Mouse (Mus musculus): ENCODE results near the gene Retreg1. TPM values are rescaled to one million over a fixed set of nuclear protein-coding genes. Genes with fewer than 3 reads are reported as not detected.

Retreg1 gene
- 16.7 and 17.8 TPM in 2 replicates for polyA plus RNA-seq (2014; fragmentation: Nextera tagmentation; extraction: Ambion mirVana)

- peaks cover 7% of the 10 kb centered on the region for H3K4me1 ChIP-seq (ENCODE audit: control insufficient read depth, insufficient read depth, low read length)
- H3K4me3 ChIP-seq (ENCODE audit: low read depth, low read length), result peak within 1 kb of the TSS; percentile 80
- no peaks in the 10 kb centered on the region for H3K36me3 ChIP-seq (ENCODE audit: control insufficient read depth, insufficient read depth, low read length)
- ATAC-seq (ENCODE audit: low read depth), result peak; percentile 91
- H3K9me3 ChIP-seq (ENCODE audit: control insufficient read depth, low read length), result no peaks in the 10 kb centered on the region
- no peaks in the 10 kb centered on the region for H3K27me3 ChIP-seq (ENCODE audit: control insufficient read depth, insufficient read depth, low read length)
- under 1% methylated on average over 53 of the region's 72 CpGs for WGBS
- H3K9ac ChIP-seq (replicated peaks; ENCODE audit: low read depth, low read length), result peak within 1 kb of the TSS; percentile 89
- H3K4me2 ChIP-seq (ENCODE audit: low read depth, low read length), result peak within 1 kb of the TSS; percentile 93
- H3K27ac ChIP-seq (ENCODE audit: low read depth, low read length), result peak within 1 kb of the TSS; percentile 55; the same call in 1 of the 2 replicates
Observed at GRCm38 (mm10) chr15:25843086-25843991, at the start of gene Retreg1. TSS of gene Retreg1 (plus strand) at chr15:25843180.

GRCm38 (mm10) chr15:25794123-25794522, 48.9 kb upstream of the Retreg1 start:
- Histone ChIP-seq H3K9ac (replicated peaks; ENCODE audit: low read depth, low read length) (no peak overlapping the region), H3K36me3 (ENCODE audit: control insufficient read depth, insufficient read depth, low read length) (no peaks in the 10 kb centered on the region), H3K27ac (ENCODE audit: low read depth, low read length) (no peak overlapping the region), H3K4me2 (ENCODE audit: low read depth, low read length) (no peak overlapping the region), H3K4me3 (ENCODE audit: low read depth, low read length) (no peak overlapping the region), H3K4me1 (ENCODE audit: control insufficient read depth, insufficient read depth, low read length) (peaks cover 5% of the 10 kb centered on the region; the same call in 1 of the 2 replicates), H3K9me3 (ENCODE audit: control insufficient read depth, low read length) (no peaks in the 10 kb centered on the region), H3K27me3 (ENCODE audit: control insufficient read depth, insufficient read depth, low read length) (no peaks in the 10 kb centered on the region)
- WGBS, result 36% methylated on average over 8 of the region's 8 CpGs
- ATAC-seq (ENCODE audit: low read depth), result no peak

GRCm38 (mm10) chr15:25795496-25795895, 47.5 kb upstream of the Retreg1 start:
- Histone ChIP-seq H3K27me3 (ENCODE audit: control insufficient read depth, insufficient read depth, low read length) (no peaks in the 10 kb centered on the region), H3K9ac (replicated peaks; ENCODE audit: low read depth, low read length) (no peak overlapping the region), H3K4me3 (ENCODE audit: low read depth, low read length) (no peak overlapping the region), H3K4me1 (ENCODE audit: control insufficient read depth, insufficient read depth, low read length) (peaks cover 5% of the 10 kb centered on the region; the same call in 1 of the 2 replicates), H3K9me3 (ENCODE audit: control insufficient read depth, low read length) (no peaks in the 10 kb centered on the region), H3K4me2 (ENCODE audit: low read depth, low read length) (no peak overlapping the region), H3K27ac (ENCODE audit: low read depth, low read length) (no peak overlapping the region), H3K36me3 (ENCODE audit: control insufficient read depth, insufficient read depth, low read length) (no peaks in the 10 kb centered on the region)
- WGBS, result 96% methylated on average over 9 of the region's 9 CpGs
- no peak for ATAC-seq (ENCODE audit: low read depth)

GRCm38 (mm10) chr15:25796353-25796752, 46.6 kb upstream of the Retreg1 start:
- no peaks in the 10 kb centered on the region for H3K9me3 ChIP-seq (ENCODE audit: control insufficient read depth, low read length)
- H3K27me3 ChIP-seq (ENCODE audit: control insufficient read depth, insufficient read depth, low read length), result no peaks in the 10 kb centered on the region
- H3K4me3 ChIP-seq (ENCODE audit: low read depth, low read length), result no peak overlapping the region
- H3K36me3 ChIP-seq (ENCODE audit: control insufficient read depth, insufficient read depth, low read length), result no peaks in the 10 kb centered on the region
- no peak overlapping the region for H3K27ac ChIP-seq (ENCODE audit: low read depth, low read length)
- H3K4me1 ChIP-seq (ENCODE audit: control insufficient read depth, insufficient read depth, low read length), result peaks cover 5% of the 10 kb centered on the region; the same call in 1 of the 2 replicates
- no peak overlapping the region for H3K4me2 ChIP-seq (ENCODE audit: low read depth, low read length)
- 54% methylated on average over 3 of the region's 3 CpGs for WGBS
- ATAC-seq (ENCODE audit: low read depth), result no peak
- no peak overlapping the region for H3K9ac ChIP-seq (replicated peaks; ENCODE audit: low read depth, low read length)

GRCm38 (mm10) chr15:25797179-25797578, 45.8 kb upstream of the Retreg1 start:
- Histone ChIP-seq H3K36me3 (ENCODE audit: control insufficient read depth, insufficient read depth, low read length) (no peaks in the 10 kb centered on the region), H3K27ac (ENCODE audit: low read depth, low read length) (no peak overlapping the region), H3K4me3 (ENCODE audit: low read depth, low read length) (no peak overlapping the region), H3K4me1 (ENCODE audit: control insufficient read depth, insufficient read depth, low read length) (peaks cover 5% of the 10 kb centered on the region; the same call in 1 of the 2 replicates), H3K9me3 (ENCODE audit: control insufficient read depth, low read length) (no peaks in the 10 kb centered on the region), H3K4me2 (ENCODE audit: low read depth, low read length) (no peak overlapping the region), H3K27me3 (ENCODE audit: control insufficient read depth, insufficient read depth, low read length) (no peaks in the 10 kb centered on the region), H3K9ac (replicated peaks; ENCODE audit: low read depth, low read length) (no peak overlapping the region)
- WGBS, result 94% methylated on average over 8 of the region's 8 CpGs
- no peak for ATAC-seq (ENCODE audit: low read depth)

- H3K4me2 ChIP-seq (ENCODE audit: low read depth, low read length), result no peak overlapping the region
- H3K4me3 ChIP-seq (ENCODE audit: low read depth, low read length), result no peak overlapping the region
- H3K36me3 ChIP-seq (ENCODE audit: control insufficient read depth, insufficient read depth, low read length), result no peaks in the 10 kb centered on the region
- no peaks in the 10 kb centered on the region for H3K27me3 ChIP-seq (ENCODE audit: control insufficient read depth, insufficient read depth, low read length)
- H3K4me1 ChIP-seq (ENCODE audit: control insufficient read depth, insufficient read depth, low read length), result peaks cover 5% of the 10 kb centered on the region; the same call in 1 of the 2 replicates
- whole genome bisulfite sequencing, result 90% methylated on average over 1 of the region's 1 CpGs
- ATAC-seq (ENCODE audit: low read depth), result no peak
- no peaks in the 10 kb centered on the region for H3K9me3 ChIP-seq (ENCODE audit: control insufficient read depth, low read length)
- H3K9ac ChIP-seq (replicated peaks; ENCODE audit: low read depth, low read length), result no peak overlapping the region
- no peak overlapping the region for H3K27ac ChIP-seq (ENCODE audit: low read depth, low read length)
Observed at GRCm38 (mm10) chr15:25797888-25798287, 45.1 kb upstream of the Retreg1 start.

GRCm38 (mm10) chr15:25801726-25802125, 41.3 kb upstream of the Retreg1 start:
- Histone ChIP-seq H3K4me1 (ENCODE audit: control insufficient read depth, insufficient read depth, low read length) (no peaks in the 10 kb centered on the region), H3K36me3 (ENCODE audit: control insufficient read depth, insufficient read depth, low read length) (peaks cover 3% of the 10 kb centered on the region; the same call in 1 of the 2 replicates), H3K27me3 (ENCODE audit: control insufficient read depth, insufficient read depth, low read length) (no peaks in the 10 kb centered on the region), H3K9me3 (ENCODE audit: control insufficient read depth, low read length) (no peaks in the 10 kb centered on the region), H3K27ac (ENCODE audit: low read depth, low read length) (no peak overlapping the region), H3K4me3 (ENCODE audit: low read depth, low read length) (no peak overlapping the region), H3K4me2 (ENCODE audit: low read depth, low read length) (no peak overlapping the region), H3K9ac (replicated peaks; ENCODE audit: low read depth, low read length) (no peak overlapping the region)
- no peak for ATAC-seq (ENCODE audit: low read depth)
- WGBS, result 78% methylated on average over 5 of the region's 5 CpGs

GRCm38 (mm10) chr15:25802194-25802593, 40.8 kb upstream of the Retreg1 start:
- H3K36me3 ChIP-seq (ENCODE audit: control insufficient read depth, insufficient read depth, low read length), result peaks cover 3% of the 10 kb centered on the region; the same call in 1 of the 2 replicates
- no peak overlapping the region for H3K4me2 ChIP-seq (ENCODE audit: low read depth, low read length)

GRCm38 (mm10) chr15:25803111-25803510, 39.9 kb upstream of the Retreg1 start:
- H3K36me3 ChIP-seq (ENCODE audit: control insufficient read depth, insufficient read depth, low read length), result peaks cover 3% of the 10 kb centered on the region; the same call in 1 of the 2 replicates
- WGBS, result 32% methylated on average over 15 of the region's 15 CpGs
- ATAC-seq (ENCODE audit: low read depth), result peak; percentile 52; the same call in 1 of the 2 replicates

More at GRCm38 (mm10) chr15:25802194-25802593, 40.8 kb upstream of the Retreg1 start:
- 85% methylated on average over 8 of the region's 8 CpGs for WGBS
- Histone ChIP-seq H3K27ac (ENCODE audit: low read depth, low read length) (no peak overlapping the region), H3K9ac (replicated peaks; ENCODE audit: low read depth, low read length) (no peak overlapping the region), H3K4me1 (ENCODE audit: control insufficient read depth, insufficient read depth, low read length) (no peaks in the 10 kb centered on the region), H3K9me3 (ENCODE audit: control insufficient read depth, low read length) (no peaks in the 10 kb centered on the region), H3K4me3 (ENCODE audit: low read depth, low read length) (no peak overlapping the region), H3K27me3 (ENCODE audit: control insufficient read depth, insufficient read depth, low read length) (no peaks in the 10 kb centered on the region)
- ATAC-seq (ENCODE audit: low read depth), result no peak

More at GRCm38 (mm10) chr15:25803111-25803510, 39.9 kb upstream of the Retreg1 start:
- H3K4me3 ChIP-seq (ENCODE audit: low read depth, low read length), result no peak overlapping the region
- H3K27ac ChIP-seq (ENCODE audit: low read depth, low read length), result no peak overlapping the region
- H3K4me1 ChIP-seq (ENCODE audit: control insufficient read depth, insufficient read depth, low read length), result no peaks in the 10 kb centered on the region
- H3K4me2 ChIP-seq (ENCODE audit: low read depth, low read length), result no peak overlapping the region
- H3K9ac ChIP-seq (replicated peaks; ENCODE audit: low read depth, low read length), result no peak overlapping the region
- no peaks in the 10 kb centered on the region for H3K9me3 ChIP-seq (ENCODE audit: control insufficient read depth, low read length)
- no peaks in the 10 kb centered on the region for H3K27me3 ChIP-seq (ENCODE audit: control insufficient read depth, insufficient read depth, low read length)
